Mouse (Mus musculus): ENCODE data around the gene Eif5a. TPM values are rescaled to one million over a fixed set of nuclear protein-coding genes. Genes with fewer than 3 reads are reported as not detected.

The Eif5a gene
- polyA plus RNA-seq (2015; fragmentation: Nextera tagmentation; extraction: Ambion mirVana) = 1,673 and 1,693 TPM in 2 replicates

DNA sequence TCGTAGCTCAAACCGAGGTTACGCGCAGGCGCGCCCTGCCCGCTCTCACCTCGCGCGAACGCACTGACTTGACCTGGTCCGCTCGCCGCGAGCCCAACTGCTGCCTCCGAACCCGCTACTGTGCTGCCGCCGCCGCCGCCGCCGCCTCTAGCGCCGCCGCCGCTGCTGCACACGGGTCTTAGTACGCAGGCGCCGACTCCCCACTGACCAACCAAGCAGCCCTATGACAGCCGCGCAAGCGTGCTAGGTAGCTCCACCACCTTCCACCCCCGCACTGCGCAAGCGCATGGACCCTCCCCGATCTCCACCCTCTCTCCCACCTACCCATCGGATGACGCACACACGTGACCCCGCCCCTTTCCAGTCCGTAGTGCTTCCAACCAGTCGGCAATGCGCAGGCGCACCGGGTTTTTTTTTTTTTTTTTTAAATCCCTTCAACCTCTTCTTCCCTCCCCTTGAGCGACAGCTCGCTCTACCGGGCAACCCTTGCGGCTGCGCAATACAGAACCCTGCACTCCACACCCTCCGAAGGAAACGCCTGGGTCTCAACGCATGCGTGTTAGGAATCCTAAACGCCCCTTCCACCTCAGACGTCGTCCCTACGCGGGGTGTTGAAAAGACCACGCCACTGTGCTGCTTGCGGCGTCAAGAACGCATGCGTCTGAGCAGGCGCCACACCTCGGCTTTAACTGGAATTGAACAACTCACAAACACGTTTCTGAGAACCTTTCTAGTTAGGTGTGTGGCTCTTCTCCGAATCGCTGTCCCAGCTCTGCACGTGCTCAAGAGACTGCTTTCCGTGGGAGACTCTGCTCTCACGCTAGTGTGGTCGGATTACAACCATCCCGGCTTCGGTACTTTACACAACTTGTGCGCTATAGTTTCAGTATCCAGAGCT is at the start of gene Eif5a:
TSS of gene Eif5a (minus strand) at position 845 of the 898 bp plus-strand sequence.
- peaks cover 22% of the 10 kb centered on the region for H3K4me1 ChIP-seq
- no peaks in the 10 kb centered on the region for H3K27me3 ChIP-seq
- peak within 1 kb of the TSS; percentile 98 for H3K27ac ChIP-seq
- H3K4me3 ChIP-seq = peak within 1 kb of the TSS; percentile 93
- WGBS = under 1% methylated on average over 78 of the region's 78 CpGs
- peak; percentile 96 for ATAC-seq (ENCODE audit: borderline replicate concordance, extremely low read depth, low FRiP score, low TSS enrichment)
- H3K4me2 ChIP-seq = peak within 1 kb of the TSS; percentile 79
- H3K36me3 ChIP-seq = peaks cover 28% of the 10 kb centered on the region
- H3K9me3 ChIP-seq = no peaks in the 10 kb centered on the region
- H3K9ac ChIP-seq = peak within 1 kb of the TSS; percentile 96

GRCm38 (mm10) chr11:69970775-69971174 is 49.0 kb upstream of the Eif5a start:
- no peak overlapping the region for H3K9ac ChIP-seq
- peaks cover 19% of the 10 kb centered on the region for H3K27me3 ChIP-seq
- ATAC-seq (ENCODE audit: borderline replicate concordance, extremely low read depth, low FRiP score, low TSS enrichment) = no peak
- no peak overlapping the region for H3K4me3 ChIP-seq
- WGBS = 62% methylated on average over 3 of the region's 3 CpGs
- peaks cover 5% of the 10 kb centered on the region; the same call in 1 of the 2 replicates for H3K4me1 ChIP-seq
- H3K9me3 ChIP-seq = no peaks in the 10 kb centered on the region
- no peak overlapping the region for H3K27ac ChIP-seq
- H3K36me3 ChIP-seq = peaks cover 56% of the 10 kb centered on the region
- H3K4me2 ChIP-seq = no peak overlapping the region

DNA sequence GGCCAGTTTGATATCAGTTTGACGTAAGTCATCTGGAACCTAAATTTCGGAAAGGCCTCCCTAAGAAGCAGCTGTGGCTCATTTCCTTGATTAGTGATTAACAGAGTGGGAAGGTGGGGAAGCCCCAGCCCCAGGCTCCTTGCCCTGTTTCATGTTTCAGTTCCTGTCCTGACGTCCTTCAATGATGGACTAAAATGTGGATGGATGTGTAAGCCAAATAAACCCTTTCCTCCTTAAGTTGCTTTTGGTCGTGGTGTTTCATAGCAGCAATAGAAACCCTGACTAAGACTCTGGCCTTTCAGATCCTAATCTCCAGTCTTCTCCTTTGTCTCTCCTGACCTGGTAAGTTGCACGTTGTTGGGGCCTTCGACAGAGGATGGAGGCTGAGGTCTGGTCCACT is 48.5 kb upstream of the Eif5a start:
- ATAC-seq (ENCODE audit: borderline replicate concordance, extremely low read depth, low FRiP score, low TSS enrichment) = no peak
- WGBS = 73% methylated on average over 6 of the region's 6 CpGs

DNA sequence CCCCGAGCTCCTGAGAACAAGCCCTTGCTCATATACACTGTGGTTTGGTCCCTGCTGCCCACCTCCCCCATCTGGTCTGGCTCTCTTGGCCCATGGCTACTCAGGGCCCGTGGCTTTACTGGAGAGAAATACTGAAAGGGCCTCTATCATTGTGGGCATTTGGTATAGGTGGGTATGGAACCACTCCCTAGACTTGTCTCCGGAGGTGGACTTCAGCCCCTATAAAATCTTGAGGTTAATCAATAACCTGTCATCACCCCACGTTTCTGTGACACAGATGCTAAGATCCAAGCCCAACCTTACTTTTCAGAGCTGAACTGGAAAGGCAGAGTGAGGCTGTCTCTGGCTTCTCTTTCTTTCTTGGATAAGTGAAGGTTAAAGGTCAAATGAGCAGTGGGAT is 47.0 kb upstream of the Eif5a start:
- Histone ChIP-seq H3K36me3 (peaks cover 40% of the 10 kb centered on the region), H3K4me3 (no peak overlapping the region), H3K4me1 (peaks cover 8% of the 10 kb centered on the region; the same call in 1 of the 2 replicates), H3K4me2 (no peak overlapping the region), H3K9me3 (no peaks in the 10 kb centered on the region), H3K9ac (no peak overlapping the region), H3K27ac (no peak overlapping the region), H3K27me3 (peaks cover 39% of the 10 kb centered on the region)
- 77% methylated on average over 4 of the region's 4 CpGs for WGBS
- ATAC-seq (ENCODE audit: borderline replicate concordance, extremely low read depth, low FRiP score, low TSS enrichment) = no peak

More for the DNA sequence above, 48.5 kb upstream of the Eif5a start:
- peaks cover 24% of the 10 kb centered on the region for H3K27me3 ChIP-seq
- peaks cover 8% of the 10 kb centered on the region; the same call in 1 of the 2 replicates for H3K4me1 ChIP-seq
- no peak overlapping the region for H3K9ac ChIP-seq
- no peak overlapping the region for H3K27ac ChIP-seq
- H3K9me3 ChIP-seq = no peaks in the 10 kb centered on the region
- H3K4me2 ChIP-seq = no peak overlapping the region
- H3K36me3 ChIP-seq = peaks cover 53% of the 10 kb centered on the region
- no peak overlapping the region for H3K4me3 ChIP-seq

- peak overlapping the region; percentile 54 for H3K9ac ChIP-seq
- H3K4me3 ChIP-seq = peak overlapping the region; percentile 54
- peak overlapping the region; percentile 61 for H3K4me2 ChIP-seq
- ATAC-seq (ENCODE audit: borderline replicate concordance, extremely low read depth, low FRiP score, low TSS enrichment) = no peak
- H3K27me3 ChIP-seq = peaks cover 56% of the 10 kb centered on the region
- peaks cover 32% of the 10 kb centered on the region for H3K36me3 ChIP-seq
- no peaks in the 10 kb centered on the region for H3K9me3 ChIP-seq
- peaks cover 8% of the 10 kb centered on the region; the same call in 1 of the 2 replicates for H3K4me1 ChIP-seq
- peak overlapping the region; percentile 71 for H3K27ac ChIP-seq
- 34% methylated on average over 17 of the region's 17 CpGs for WGBS
These were observed 45.2 kb upstream of the Eif5a start for GRCm38 (mm10) chr11:69966860-69967517.

- ATAC-seq (ENCODE audit: borderline replicate concordance, extremely low read depth, low FRiP score, low TSS enrichment) = 0 out of 2 replicates have a peak, but pooled peaks have one; percentile 52
- H3K4me1 ChIP-seq = peaks cover 8% of the 10 kb centered on the region; the same call in 1 of the 2 replicates
- H3K36me3 ChIP-seq = peaks cover 25% of the 10 kb centered on the region
- peak overlapping the region; percentile 61 for H3K4me2 ChIP-seq
- H3K9ac ChIP-seq = peak overlapping the region; percentile 54
- 2% methylated on average over 59 of the region's 59 CpGs for WGBS
- H3K27me3 ChIP-seq = peaks cover 63% of the 10 kb centered on the region
- peak overlapping the region; percentile 54 for H3K4me3 ChIP-seq
- H3K9me3 ChIP-seq = no peaks in the 10 kb centered on the region
- peak overlapping the region; percentile 71 for H3K27ac ChIP-seq
These were observed 44.5 kb upstream of the Eif5a start for GRCm38 (mm10) chr11:69966006-69966859.

DNA sequence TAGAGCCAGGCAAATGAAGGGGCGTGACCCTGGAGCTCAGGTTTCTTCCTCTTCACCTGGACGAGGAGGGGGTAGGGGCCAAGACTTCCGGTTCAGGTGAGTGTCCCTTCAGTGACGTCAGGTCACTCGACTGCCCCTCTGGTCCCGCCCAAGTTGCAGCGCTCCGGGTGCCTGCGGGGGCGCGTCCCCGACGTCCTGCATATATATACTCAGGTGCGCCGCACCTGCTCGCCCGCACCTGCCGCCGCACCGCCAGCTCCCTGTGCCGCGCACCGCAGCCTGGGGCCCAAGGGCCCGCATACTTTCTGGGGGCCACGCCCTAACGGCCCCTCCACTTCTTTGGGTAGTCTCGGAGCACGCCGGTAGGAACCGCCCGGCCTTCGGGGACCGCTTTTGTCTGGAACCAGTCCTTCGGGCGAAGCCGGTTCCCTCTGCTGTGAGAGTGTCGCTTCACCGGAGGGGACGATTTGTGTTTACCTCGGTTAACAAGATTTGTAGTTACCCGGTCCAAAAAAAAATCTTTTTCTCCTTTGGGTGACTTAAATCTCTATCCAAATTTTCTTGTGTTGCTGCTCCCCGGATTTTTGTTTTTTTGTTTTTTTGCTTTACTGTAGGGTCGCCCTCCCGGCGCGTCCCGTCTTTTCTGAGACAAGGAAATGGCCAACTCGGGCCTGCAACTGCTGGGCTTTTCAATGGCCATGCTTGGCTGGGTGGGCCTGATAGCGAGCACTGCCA is 43.7 kb upstream of the Eif5a start:
- Histone ChIP-seq H3K27ac (peak overlapping the region; percentile 84), H3K4me3 (peak overlapping the region; percentile 54), H3K9ac (peak overlapping the region; percentile 54), H3K36me3 (peaks cover 23% of the 10 kb centered on the region), H3K9me3 (no peaks in the 10 kb centered on the region), H3K27me3 (peaks cover 63% of the 10 kb centered on the region), H3K4me1 (peaks cover 8% of the 10 kb centered on the region; the same call in 1 of the 2 replicates), H3K4me2 (peak overlapping the region; percentile 61)
- WGBS = 3% methylated on average over 49 of the region's 49 CpGs
- ATAC-seq (ENCODE audit: borderline replicate concordance, extremely low read depth, low FRiP score, low TSS enrichment) = peak; percentile 75

DNA sequence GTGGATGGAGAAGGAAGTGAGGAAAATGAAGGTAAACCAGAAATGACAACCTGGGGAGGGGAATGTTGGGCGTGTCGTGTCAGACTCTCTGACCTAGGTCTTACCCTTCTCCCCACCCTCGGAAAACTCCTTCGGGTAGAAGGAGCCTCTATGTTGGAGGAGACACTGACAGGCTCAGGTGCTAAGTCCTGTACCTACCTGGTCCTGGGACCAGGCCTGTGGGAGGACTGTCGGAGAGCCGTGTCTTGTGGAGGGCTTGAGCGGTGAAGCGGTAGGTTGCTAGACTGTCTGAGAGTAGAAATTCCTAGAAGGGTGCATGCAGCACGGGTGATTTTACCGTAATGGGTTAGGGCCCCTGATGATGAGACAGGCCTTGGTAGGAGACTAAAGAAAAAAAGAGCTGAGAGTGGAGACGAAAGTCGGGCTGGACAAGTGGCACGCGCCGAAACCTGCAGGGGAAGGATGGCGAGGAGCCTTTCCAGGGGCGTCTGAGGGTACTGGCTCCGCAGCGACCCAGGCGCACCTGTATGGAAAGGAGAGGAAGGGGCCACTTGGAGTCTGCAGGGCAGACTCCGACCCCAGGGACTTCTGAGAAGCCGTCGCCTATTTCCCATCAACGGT is 43.0 kb upstream of the Eif5a start, which contains the start of gene Cldn7:
TSS of gene Cldn7 (plus strand) at position 130 of the 621 bp plus-strand sequence.
- Histone ChIP-seq H3K4me3 (peak within 1 kb of the TSS; percentile 54), H3K36me3 (peaks cover 16% of the 10 kb centered on the region), H3K27me3 (peaks cover 63% of the 10 kb centered on the region), H3K27ac (peak within 1 kb of the TSS; percentile 84), H3K9me3 (no peaks in the 10 kb centered on the region), H3K4me1 (peaks cover 8% of the 10 kb centered on the region; the same call in 1 of the 2 replicates), H3K9ac (peak within 1 kb of the TSS; percentile 54), H3K4me2 (peak within 1 kb of the TSS; percentile 61)
- 7% methylated on average over 24 of the region's 24 CpGs for WGBS
- ATAC-seq (ENCODE audit: borderline replicate concordance, extremely low read depth, low FRiP score, low TSS enrichment) = no peak

DNA sequence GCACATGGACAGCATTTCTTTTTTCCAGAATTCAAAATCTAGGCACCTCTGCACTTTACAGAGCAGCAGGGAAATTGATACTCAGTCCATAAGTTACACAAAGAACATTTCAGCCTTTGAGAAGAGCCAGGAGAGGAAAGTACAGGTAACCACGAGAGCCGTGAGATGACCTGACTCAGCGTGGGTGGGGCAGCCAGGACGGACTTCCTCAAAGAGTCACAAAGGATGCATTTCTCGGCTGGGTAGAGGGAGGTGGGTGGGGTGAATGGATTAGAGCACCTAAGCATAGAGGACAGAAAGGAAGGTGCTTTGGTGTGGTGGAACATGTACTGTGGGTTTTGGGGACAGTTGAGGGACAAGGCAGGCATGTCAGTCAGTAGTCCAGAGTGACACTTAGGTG is 40.1 kb upstream of the Eif5a start:
- no peaks in the 10 kb centered on the region for H3K9me3 ChIP-seq
- ATAC-seq (ENCODE audit: borderline replicate concordance, extremely low read depth, low FRiP score, low TSS enrichment) = no peak
- H3K4me3 ChIP-seq = no peak overlapping the region
- peaks cover 55% of the 10 kb centered on the region for H3K27me3 ChIP-seq
- no peak overlapping the region for H3K9ac ChIP-seq
- no peak overlapping the region for H3K27ac ChIP-seq
- peaks cover 7% of the 10 kb centered on the region; the same call in 1 of the 2 replicates for H3K4me1 ChIP-seq
- WGBS = 33% methylated on average over 5 of the region's 5 CpGs
- no peaks in the 10 kb centered on the region for H3K36me3 ChIP-seq
- H3K4me2 ChIP-seq = no peak overlapping the region

DNA sequence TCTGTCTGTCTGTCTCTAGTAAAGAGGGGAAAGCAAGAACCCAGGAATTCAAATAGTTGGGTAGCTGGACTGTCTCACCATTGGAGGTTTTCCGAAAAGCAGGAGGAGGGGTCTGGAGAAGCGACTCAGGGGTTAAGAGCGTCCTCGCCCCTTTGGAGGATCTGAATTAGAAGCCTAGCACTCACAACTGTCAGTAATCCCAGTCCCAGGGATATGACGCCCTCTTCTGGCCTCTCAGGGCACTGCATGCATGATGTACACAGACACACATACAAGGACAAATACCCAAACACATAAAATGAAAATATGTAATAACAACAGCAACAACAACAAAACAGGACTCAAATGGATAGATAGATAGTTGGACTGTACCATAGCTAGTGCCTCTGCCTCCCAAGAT is 38.9 kb upstream of the Eif5a start:
- Histone ChIP-seq H3K36me3 (no peaks in the 10 kb centered on the region), H3K4me2 (no peak overlapping the region), H3K9me3 (no peaks in the 10 kb centered on the region), H3K4me1 (0 out of 2 replicates have a peak, but pooled peaks cover 3% of the 10 kb centered on the region), H3K4me3 (no peak overlapping the region), H3K27ac (no peak overlapping the region), H3K9ac (no peak overlapping the region), H3K27me3 (peaks cover 43% of the 10 kb centered on the region)
- no peak for ATAC-seq (ENCODE audit: borderline replicate concordance, extremely low read depth, low FRiP score, low TSS enrichment)
- WGBS = 32% methylated on average over 5 of the region's 5 CpGs

All from lung, embryonic 15.5 days (tissue).